Mouse (Mus musculus): Measurements from ENCODE around the gene Slc35g1. TPM values are rescaled to one million over a fixed set of nuclear protein-coding genes. Genes with fewer than 3 reads are reported as not detected.
A peak's percentile ranks its signal among the peaks of the same experiment; 100 is the strongest.

Gene Slc35g1
- polyA plus RNA-seq, 1 experiment from 2014 or later: 3.9 TPM

- peak overlapping the region; percentile 93 for H3K4me2 ChIP-seq
- H3K9ac ChIP-seq: peak overlapping the region; percentile 76; the same call in 1 of the 2 replicates
- ATAC-seq (ENCODE audit: insufficient read depth): no peak
- peaks cover 57% of the 10 kb centered on the region for H3K4me1 ChIP-seq (replicated peaks)
- no peaks in the 10 kb centered on the region for H3K9me3 ChIP-seq (replicated peaks)
- peak overlapping the region; percentile 79 for H3K4me3 ChIP-seq (replicated peaks)
- 39% methylated on average over 6 of the region's 6 CpGs for WGBS (ENCODE audit: insufficient replicate concordance)
- no peaks in the 10 kb centered on the region for H3K36me3 ChIP-seq (replicated peaks)
- no peaks in the 10 kb centered on the region for H3K27me3 ChIP-seq
- peak overlapping the region; percentile 61; the same call in 1 of the 2 replicates for H3K27ac ChIP-seq (replicated peaks)
Measured at GRCm38 (mm10) chr19:38397004-38397403, 1.2 kb downstream of the Slc35g1 start.

- H3K4me1 ChIP-seq (replicated peaks): peaks cover 57% of the 10 kb centered on the region
- 81% methylated on average over 8 of the region's 8 CpGs for WGBS (ENCODE audit: insufficient replicate concordance)
Measured at GRCm38 (mm10) chr19:38398966-38399365, 3.2 kb downstream of the Slc35g1 start.

GRCm38 (mm10) chr19:38400851-38401250 is 5.1 kb downstream of the Slc35g1 start:
- Histone ChIP-seq H3K9ac (no peak overlapping the region), H3K9me3 (replicated peaks) (no peaks in the 10 kb centered on the region), H3K27me3 (no peaks in the 10 kb centered on the region), H3K36me3 (replicated peaks) (peaks cover 8% of the 10 kb centered on the region; the same call in 1 of the 2 replicates), H3K4me2 (peak overlapping the region; percentile 33), H3K4me3 (replicated peaks) (no peak overlapping the region), H3K4me1 (replicated peaks) (peaks cover 52% of the 10 kb centered on the region), H3K27ac (replicated peaks) (peak overlapping the region; percentile 42; the same call in 1 of the 2 replicates)
- peak; percentile 52 for ATAC-seq (ENCODE audit: insufficient read depth)
- 49% methylated on average over 2 of the region's 2 CpGs for WGBS (ENCODE audit: insufficient replicate concordance)

More at GRCm38 (mm10) chr19:38398966-38399365, 3.2 kb downstream of the Slc35g1 start:
- Histone ChIP-seq H3K4me3 (replicated peaks) (no peak overlapping the region), H3K9ac (no peak overlapping the region), H3K4me2 (no peak overlapping the region), H3K27ac (replicated peaks) (no peak overlapping the region), H3K27me3 (no peaks in the 10 kb centered on the region), H3K36me3 (replicated peaks) (peaks cover 8% of the 10 kb centered on the region; the same call in 1 of the 2 replicates), H3K9me3 (replicated peaks) (no peaks in the 10 kb centered on the region)
- ATAC-seq (ENCODE audit: insufficient read depth): no peak

- peaks cover 47% of the 10 kb centered on the region for H3K4me1 ChIP-seq (replicated peaks)
- H3K27me3 ChIP-seq: no peaks in the 10 kb centered on the region
Measured at GRCm38 (mm10) chr19:38401416-38401815, 5.6 kb downstream of the Slc35g1 start.

GRCm38 (mm10) chr19:38410357-38411056 is 14.7 kb downstream of the Slc35g1 start:
- peak overlapping the region; percentile 51; the same call in 1 of the 2 replicates for H3K27ac ChIP-seq (replicated peaks)
- 52% methylated on average over 10 of the region's 10 CpGs for WGBS (ENCODE audit: insufficient replicate concordance)
- no peaks in the 10 kb centered on the region for H3K9me3 ChIP-seq (replicated peaks)
- H3K4me3 ChIP-seq (replicated peaks): no peak overlapping the region
- H3K27me3 ChIP-seq: no peaks in the 10 kb centered on the region
- peaks cover 20% of the 10 kb centered on the region for H3K4me1 ChIP-seq (replicated peaks)
- H3K36me3 ChIP-seq (replicated peaks): no peaks in the 10 kb centered on the region
- H3K9ac ChIP-seq: no peak overlapping the region
- no peak overlapping the region for H3K4me2 ChIP-seq
- peak; percentile 80 for ATAC-seq (ENCODE audit: insufficient read depth)

More at GRCm38 (mm10) chr19:38401416-38401815, 5.6 kb downstream of the Slc35g1 start:
- Histone ChIP-seq H3K9me3 (replicated peaks) (no peaks in the 10 kb centered on the region), H3K4me2 (no peak overlapping the region), H3K4me3 (replicated peaks) (no peak overlapping the region), H3K9ac (no peak overlapping the region), H3K36me3 (replicated peaks) (peaks cover 8% of the 10 kb centered on the region; the same call in 1 of the 2 replicates), H3K27ac (replicated peaks) (peak overlapping the region; percentile 42; the same call in 1 of the 2 replicates)
- no peak for ATAC-seq (ENCODE audit: insufficient read depth)
- WGBS (ENCODE audit: insufficient replicate concordance): 68% methylated on average over 2 of the region's 2 CpGs

DNA sequence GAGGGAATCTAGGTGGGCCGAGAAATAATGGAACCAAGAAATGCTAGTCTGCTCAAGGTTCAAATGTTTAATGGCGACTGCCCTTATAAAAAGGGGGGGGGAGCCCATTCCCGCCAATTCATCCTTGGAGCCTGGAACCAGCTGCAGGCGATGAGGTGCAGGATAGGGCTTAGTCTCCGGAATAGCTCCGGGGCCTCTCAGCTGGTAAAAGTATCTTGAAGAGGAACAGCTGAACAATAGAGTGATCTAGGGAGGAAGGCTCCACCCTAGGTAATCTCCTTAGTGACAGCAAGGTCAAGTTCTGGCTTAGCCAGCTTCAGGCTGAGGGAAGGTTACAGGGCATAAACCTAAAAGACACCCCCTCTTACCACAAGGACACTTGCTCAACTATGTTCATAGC is 18.1 kb downstream of the Slc35g1 start:
- Histone ChIP-seq H3K27ac (replicated peaks) (no peak overlapping the region), H3K36me3 (replicated peaks) (no peaks in the 10 kb centered on the region), H3K9me3 (replicated peaks) (no peaks in the 10 kb centered on the region), H3K4me3 (replicated peaks) (no peak overlapping the region), H3K9ac (no peak overlapping the region), H3K4me1 (replicated peaks) (peaks cover 20% of the 10 kb centered on the region), H3K4me2 (no peak overlapping the region), H3K27me3 (no peaks in the 10 kb centered on the region)
- WGBS (ENCODE audit: insufficient replicate concordance): 74% methylated on average over 6 of the region's 6 CpGs
- no peak for ATAC-seq (ENCODE audit: insufficient read depth)

GRCm38 (mm10) chr19:38418819-38419423 is 23.1 kb downstream of the Slc35g1 start:
- Histone ChIP-seq H3K4me3 (replicated peaks) (no peak overlapping the region), H3K4me2 (no peak overlapping the region), H3K9ac (no peak overlapping the region), H3K27me3 (no peaks in the 10 kb centered on the region), H3K4me1 (replicated peaks) (no peaks in the 10 kb centered on the region), H3K36me3 (replicated peaks) (no peaks in the 10 kb centered on the region), H3K27ac (replicated peaks) (no peak overlapping the region), H3K9me3 (replicated peaks) (no peaks in the 10 kb centered on the region)
- 50% methylated on average over 4 of the region's 4 CpGs for WGBS (ENCODE audit: insufficient replicate concordance)
- ATAC-seq (ENCODE audit: insufficient read depth): no peak

DNA sequence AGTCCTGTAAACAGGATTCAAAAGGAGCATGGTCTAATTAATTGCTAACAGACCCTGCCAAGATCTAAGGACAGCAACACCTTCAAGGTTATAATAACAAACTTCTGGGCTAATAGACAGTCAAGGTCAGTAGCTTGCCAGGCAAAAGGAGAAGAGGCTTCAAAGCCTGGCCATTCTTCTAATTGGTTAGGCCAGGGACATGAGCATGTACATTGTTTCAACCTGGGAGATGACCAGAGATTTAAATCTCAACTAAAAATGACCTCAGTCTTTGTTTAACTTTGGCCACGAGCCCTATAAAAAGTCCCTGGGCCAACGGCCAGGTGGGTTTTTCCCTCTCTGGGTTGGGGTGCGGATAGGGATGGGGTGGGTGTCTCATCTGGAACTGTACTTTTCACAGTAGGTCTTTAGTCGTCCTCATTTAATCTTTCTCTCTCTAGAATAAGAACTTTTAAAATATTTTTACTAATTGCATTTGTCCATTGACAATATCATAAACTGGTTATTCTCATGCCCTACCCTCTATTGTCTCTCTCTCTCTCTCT is 25.0 kb downstream of the Slc35g1 start:
- WGBS (ENCODE audit: insufficient replicate concordance): 50% methylated on average over 4 of the region's 4 CpGs
- Histone ChIP-seq H3K27me3 (no peaks in the 10 kb centered on the region), H3K4me1 (replicated peaks) (no peaks in the 10 kb centered on the region), H3K27ac (replicated peaks) (no peak overlapping the region), H3K4me2 (no peak overlapping the region), H3K9me3 (replicated peaks) (no peaks in the 10 kb centered on the region), H3K36me3 (replicated peaks) (no peaks in the 10 kb centered on the region), H3K9ac (no peak overlapping the region), H3K4me3 (replicated peaks) (no peak overlapping the region)
- ATAC-seq (ENCODE audit: insufficient read depth): no peak

- H3K27ac ChIP-seq (replicated peaks): no peak overlapping the region
- no peak overlapping the region for H3K9ac ChIP-seq
- no peaks in the 10 kb centered on the region for H3K4me1 ChIP-seq (replicated peaks)
- no peaks in the 10 kb centered on the region for H3K9me3 ChIP-seq (replicated peaks)
- no peak overlapping the region for H3K4me2 ChIP-seq
- H3K4me3 ChIP-seq (replicated peaks): no peak overlapping the region
- ATAC-seq (ENCODE audit: insufficient read depth): no peak
- no peaks in the 10 kb centered on the region for H3K27me3 ChIP-seq
- H3K36me3 ChIP-seq (replicated peaks): no peaks in the 10 kb centered on the region
- 65% methylated on average over 7 of the region's 7 CpGs for WGBS (ENCODE audit: insufficient replicate concordance)
Measured at GRCm38 (mm10) chr19:38421436-38421835, 25.7 kb downstream of the Slc35g1 start.

DNA sequence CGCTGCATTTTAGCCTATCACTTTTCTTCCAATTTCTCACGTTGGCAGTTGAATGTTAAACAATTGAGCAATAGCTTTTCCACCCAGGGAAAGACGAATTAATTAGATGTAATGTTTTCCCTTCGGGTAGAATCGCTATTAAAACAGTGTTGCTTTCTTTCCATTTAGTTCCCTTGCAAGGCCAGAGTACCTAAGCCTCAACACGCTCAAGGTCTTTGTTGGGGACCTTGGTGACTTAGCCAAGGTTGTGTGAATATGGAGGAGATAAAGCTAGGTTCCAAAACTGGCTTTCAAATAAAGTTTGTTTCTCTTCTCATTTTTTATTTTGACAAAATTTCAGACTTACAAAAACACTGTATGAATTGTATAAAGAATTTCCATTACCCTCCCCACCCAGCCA is 27.1 kb downstream of the Slc35g1 start:
- Histone ChIP-seq H3K4me2 (no peak overlapping the region), H3K4me1 (replicated peaks) (no peaks in the 10 kb centered on the region), H3K9ac (no peak overlapping the region), H3K27ac (replicated peaks) (no peak overlapping the region), H3K4me3 (replicated peaks) (no peak overlapping the region), H3K27me3 (no peaks in the 10 kb centered on the region), H3K9me3 (replicated peaks) (no peaks in the 10 kb centered on the region), H3K36me3 (replicated peaks) (no peaks in the 10 kb centered on the region)
- no peak for ATAC-seq (ENCODE audit: insufficient read depth)
- WGBS (ENCODE audit: insufficient replicate concordance): 48% methylated on average over 6 of the region's 6 CpGs

- H3K4me3 ChIP-seq (replicated peaks): no peak overlapping the region
- no peaks in the 10 kb centered on the region for H3K27me3 ChIP-seq
- H3K9me3 ChIP-seq (replicated peaks): no peaks in the 10 kb centered on the region
- no peak for ATAC-seq (ENCODE audit: insufficient read depth)
- no peak overlapping the region for H3K4me2 ChIP-seq
- H3K36me3 ChIP-seq (replicated peaks): no peaks in the 10 kb centered on the region
- no peak overlapping the region for H3K27ac ChIP-seq (replicated peaks)
- WGBS (ENCODE audit: insufficient replicate concordance): 32% methylated on average over 7 of the region's 7 CpGs
- no peaks in the 10 kb centered on the region for H3K4me1 ChIP-seq (replicated peaks)
- no peak overlapping the region for H3K9ac ChIP-seq
Measured at GRCm38 (mm10) chr19:38423884-38424283, 28.1 kb downstream of the Slc35g1 start.
